Mouse (Mus musculus) heart, adult 9 months (tissue): ENCODE results near the gene Ahctf1.
A peak's percentile ranks its signal among the peaks of the same experiment; 100 is the strongest.
"Not testable (repeated sequence)": the region's sequence is repeated elsewhere in the genome, so short reads cannot be mapped to it uniquely, and the experiment has no call there.

Experiments used
- DNase-seq, 2 experiments: peaks; one replicate each; pipeline ENCODE4 v3.0.0; 2022; ENCODE audit warnings: low spot score in 2 of 2

The Ahctf1 gene

DNA sequence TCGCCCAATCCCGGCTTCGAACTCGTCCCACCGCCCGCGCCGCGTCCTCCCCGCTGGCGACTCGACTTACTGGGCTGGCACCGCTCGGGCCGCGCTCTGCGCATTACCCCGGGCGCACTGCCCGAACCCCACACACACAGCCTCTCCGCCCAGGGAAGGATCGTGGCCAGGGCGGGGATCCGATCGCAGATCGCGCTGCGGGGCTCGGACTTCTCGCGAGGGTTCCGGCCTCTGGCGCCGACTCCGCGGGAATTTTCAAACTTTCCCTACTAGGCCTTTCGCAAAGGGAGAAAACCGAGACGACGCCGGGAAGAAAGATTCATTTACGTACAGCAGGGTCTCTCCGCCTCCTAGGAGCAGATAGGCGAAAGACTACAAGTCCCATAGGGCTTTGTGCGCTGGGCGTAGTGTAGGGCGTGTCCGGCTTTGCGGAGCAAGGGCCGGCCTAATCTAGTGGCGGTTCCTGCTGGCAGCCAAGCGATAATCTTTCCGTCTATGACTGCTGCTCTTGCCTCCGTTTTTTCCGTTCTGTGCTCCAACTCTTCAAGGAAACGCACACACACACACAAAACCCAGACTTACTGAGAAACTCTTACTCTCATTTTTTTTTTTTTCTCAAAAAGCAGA, at the start of gene Ahctf1:
TSS of gene Ahctf1 (minus strand) at position 168 of the 627 bp plus-strand sequence.
- DNase-seq, result peak; percentile 99

DNA sequence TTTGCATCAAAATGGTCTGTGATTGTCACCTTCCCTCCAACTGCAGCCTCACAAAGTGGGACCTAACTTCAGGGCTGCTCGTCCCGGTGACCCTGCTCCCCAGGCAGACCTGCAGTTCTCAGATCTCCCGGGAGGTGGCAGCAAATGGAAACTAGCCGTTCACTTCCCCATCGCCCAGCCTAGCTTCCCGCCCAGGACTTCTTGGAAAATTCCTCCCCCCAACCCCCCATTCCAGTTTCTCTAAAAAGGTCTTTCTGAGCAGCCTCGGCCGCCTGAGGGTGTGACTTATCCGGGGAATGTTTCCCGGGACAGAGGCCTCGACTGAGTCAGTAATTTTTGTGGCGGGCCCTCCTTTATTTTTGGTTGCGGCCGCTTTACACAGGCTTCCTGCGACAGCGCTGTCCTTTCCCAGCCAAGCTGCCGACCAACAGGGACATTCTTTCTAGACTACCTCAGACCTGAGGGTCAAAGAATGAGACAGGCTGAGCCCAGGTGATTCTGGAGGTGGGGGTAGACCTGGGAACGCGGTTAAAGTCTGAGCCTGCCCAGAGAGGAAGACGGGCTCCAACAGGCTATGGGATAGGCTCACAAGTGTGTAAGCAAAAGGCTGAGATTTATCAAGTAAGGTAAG, 44.4 kb upstream of the Ahctf1 start:
- peak; percentile 80 to 88 for DNase-seq

DNA sequence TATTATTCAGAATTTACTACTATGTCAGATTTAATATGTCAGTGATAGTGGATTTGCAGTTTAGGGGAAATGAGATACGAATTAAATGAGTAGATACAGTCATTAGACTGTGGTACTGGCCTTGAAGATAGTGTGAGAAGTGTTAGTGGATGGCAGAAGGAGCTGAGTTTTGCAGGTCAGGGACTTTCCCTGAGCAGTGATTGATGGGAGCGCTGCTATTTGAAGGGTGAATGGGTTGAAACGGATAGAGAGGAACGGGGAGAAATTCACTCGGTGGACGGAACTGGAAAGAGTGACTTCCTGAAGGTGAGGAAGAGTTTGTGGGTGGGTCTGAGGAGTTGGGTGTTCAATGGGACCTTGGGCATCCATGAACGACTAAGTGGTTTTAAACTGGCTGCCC, 43.7 kb upstream of the Ahctf1 start:
- DNase-seq, result no peak

DNA sequence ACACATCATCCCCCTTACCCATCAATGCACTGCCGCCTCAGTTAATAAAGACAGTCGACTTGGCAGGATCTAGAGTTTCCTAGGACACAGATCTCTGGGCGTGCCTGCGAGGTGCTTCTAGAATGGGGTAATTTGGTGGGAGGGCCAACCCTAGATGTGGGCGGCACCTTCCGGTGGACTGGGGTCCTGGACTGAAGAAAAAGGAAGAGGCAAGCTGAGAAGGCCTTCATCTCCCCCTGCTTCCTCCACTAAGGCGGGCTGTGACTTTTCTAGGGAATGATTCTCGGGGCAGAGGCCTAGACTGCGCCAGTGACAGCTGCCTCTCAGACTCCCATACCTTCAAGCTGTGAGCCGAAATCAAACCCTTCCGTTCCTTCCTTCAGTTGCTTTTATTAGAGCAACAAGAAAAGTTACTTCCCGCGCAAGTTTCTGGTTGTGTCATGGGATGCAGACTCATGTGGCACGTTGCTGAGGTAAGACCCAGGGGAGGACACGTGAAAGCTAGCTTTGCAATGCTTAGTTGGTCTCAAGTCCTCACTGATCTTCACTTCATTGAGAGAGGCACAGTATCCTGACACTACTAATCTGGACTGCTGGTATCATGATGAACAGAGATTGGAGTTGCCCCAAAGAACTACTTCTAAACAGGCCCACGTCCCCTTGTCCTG, 42.5 kb upstream of the Ahctf1 start:
- no peak for DNase-seq

DNA sequence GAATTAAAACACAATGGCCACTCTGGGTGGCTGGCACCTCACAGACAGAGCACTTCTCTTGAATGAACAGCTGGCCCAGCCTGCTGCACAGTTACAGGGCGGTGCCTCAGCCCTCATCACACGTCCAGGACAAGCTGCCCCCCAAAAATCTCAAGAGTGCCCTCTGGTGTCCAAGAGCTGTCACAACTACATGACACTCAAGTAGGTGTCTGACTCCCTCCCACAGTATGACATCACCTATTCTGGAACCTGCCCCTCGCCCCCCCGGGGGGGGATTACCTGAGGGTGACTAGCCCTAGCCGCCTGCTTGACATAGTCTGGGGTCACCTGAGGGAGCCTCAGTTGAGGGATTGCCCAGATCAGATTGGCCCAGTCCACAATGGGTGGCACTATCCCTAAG, 41.4 kb upstream of the Ahctf1 start:
- peak; percentile 56 to 72 for DNase-seq

DNA sequence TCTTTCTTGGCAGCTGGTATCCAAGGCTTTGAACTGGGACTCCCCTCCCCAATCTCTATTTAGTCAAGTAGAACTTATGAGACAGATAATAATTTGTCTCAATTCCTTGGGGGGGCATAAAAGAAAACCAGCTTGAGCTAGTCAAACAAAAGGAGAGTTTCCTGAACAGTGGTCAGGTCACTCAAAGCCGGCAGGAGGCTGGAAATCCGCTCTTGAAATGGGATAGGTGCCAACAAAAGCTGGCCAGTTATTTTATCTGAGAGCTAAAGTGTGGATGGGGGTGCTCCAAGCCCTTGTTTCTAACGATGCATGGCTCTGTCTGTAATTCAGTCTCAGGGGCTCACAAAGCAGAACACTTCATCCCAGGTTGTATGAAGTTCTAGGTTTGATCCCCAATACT, 40.5 kb upstream of the Ahctf1 start:
- DNase-seq, result no peak

DNA sequence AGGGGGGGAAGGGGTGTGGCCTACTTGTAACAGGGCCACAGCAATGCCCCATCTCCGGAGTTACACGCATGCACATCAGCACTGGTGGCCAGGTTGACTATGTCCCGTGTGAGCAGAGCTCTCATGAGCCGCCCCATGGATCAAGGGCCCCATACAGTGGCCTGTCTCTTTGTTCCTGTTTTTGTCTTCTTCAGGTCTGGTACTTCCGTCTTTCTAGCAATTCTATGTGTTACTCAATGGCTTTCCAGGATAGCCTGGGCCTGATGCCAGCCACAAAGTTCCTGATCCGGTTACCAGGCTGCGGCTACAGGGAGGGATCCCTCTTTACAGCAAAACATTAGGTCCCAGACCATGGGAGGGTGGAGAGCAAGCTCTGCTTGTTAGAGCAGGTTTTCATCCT, 39.1 kb upstream of the Ahctf1 start:
- peak; percentile 36 to 60 for DNase-seq

DNA sequence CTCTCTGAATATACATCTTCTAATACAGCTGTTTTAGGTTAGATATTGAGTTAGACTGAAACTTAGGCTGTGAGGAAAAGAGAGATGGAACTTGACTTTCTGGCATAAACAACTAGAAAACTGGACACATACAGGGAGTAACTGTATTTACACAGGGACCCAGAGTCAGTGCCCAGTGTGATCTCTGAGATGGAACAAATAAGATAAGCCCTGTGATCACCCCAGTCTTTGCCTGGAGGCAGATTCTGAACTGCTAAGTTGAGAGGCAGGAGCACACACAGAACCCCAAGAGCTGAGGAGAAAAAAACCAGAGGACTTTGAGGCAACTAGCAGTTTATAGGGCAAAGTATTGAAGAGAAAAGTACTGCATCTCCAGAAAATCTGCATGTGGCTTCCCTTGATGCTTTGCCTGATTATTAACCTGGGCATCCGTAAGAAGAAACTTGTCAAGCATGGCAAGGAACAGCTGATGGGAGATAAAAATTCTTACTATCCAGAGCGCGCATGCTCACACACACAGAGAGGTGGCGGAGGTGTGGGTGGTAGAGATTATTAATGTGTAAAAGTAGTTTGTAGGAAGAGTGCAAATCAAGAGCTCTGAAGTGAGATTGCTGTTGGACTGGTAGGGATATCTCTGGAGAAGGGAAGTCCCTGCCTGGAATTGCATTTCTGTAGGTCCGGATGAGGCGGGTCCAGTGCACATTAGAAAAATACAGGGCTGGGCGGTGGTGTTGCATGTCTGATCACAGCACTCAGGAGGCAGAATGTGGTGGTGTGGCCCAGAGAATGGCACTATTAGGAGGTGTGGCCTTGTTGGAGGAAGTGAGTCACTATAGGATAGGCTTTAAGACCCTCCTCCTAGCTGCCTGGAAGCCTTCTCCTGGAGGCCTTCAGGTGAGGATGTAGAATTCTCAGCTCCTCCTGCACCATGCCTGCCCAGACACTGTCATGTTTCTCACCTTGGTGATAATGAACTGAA, 33.2 kb upstream of the Ahctf1 start:
- DNase-seq, result no peak

DNA sequence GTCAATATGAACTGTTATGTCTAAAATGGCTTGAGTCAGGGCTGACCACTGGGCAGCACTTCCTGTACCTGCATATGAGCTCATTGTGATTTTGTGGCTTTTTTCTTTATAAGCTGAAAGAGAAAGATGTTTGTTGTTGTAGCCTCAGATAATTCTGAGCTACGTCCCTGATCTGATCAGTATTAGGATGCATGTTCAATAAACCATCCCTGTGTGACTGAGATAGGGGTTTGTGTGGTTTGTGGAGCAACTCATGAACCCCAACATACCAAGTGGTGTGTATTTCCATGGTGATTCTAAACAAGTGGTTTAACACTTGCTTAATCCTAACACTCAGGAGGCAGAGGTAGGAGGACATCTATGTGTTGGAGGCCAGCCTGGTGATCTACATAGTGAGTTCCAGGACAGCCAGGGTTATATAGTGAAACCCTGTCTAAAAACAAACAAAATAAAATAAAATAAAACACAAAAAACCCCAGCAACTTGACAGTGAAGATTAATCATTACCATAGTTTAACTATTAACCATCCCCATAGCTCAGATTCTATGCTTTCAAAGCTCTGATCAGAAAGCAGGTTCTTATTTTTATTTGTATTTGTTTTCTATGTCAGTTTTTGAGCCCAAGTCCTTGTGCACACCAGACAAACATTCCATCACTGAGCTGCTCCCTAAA, 32.4 kb upstream of the Ahctf1 start:
- no peak for DNase-seq

DNA sequence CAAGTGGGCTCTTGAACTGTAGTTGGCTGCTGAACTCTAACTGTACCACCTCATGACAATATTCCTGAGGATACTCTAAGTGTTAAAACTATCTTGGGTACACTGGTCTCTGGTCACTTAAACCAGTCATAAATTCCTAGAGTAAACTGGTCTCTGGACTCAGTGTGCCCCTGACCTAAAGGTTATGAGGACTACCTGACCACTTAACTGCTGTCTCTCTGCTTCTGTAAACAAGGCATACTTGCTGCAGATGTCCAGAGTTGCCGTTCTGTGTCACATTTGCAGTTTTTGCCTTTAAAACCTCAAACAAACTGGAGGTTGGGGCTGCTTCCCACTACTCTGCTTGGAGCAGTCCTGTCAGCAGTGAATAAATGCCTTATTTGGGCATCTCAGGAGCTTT, 30.1 kb upstream of the Ahctf1 start:
- no peak for DNase-seq

DNA sequence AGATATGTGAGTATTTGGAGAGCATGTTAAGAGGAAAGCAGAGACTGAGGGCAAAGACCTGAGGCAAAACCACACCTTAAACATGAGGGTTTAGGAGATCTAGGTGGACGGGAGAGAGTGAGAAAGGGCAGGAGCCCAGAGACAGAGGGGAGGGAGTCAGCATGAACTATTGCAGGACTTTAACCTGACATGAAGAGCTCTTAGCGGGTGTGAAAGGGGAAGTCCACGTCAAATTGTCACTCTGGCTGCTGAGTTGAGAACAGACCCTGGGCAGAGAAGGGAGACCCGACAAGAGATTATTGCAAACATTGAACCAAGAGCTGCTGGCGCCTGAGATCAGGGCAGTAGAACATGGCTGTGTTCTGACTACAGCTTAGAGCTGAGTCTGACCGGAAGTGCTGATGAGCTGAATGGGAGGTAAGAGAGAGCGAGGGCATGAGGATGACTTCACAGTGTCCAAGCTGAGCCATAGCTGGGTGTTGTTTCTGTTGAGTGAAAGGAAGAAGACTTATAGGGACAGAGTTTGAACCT, 29.3 kb upstream of the Ahctf1 start:
- no peak for DNase-seq

DNA sequence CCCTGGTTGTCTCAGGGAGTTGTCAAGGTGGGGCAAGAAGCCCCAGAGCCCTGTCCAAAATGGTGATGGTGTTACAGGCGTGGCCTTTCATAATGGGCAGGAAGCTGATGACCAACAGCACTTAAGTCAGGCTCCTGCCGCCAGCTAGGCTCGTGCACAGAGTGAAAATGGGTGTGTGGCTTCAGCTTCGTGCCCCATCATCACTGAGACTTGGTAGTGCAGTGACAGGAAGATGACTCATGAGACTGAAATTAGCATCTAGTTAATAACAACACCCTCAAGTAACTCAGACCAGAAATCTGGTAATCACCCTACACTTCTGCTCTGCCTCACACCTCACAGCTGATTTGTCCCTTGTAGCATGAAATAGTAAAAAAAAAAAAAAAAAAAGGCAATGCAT, 25.4 kb upstream of the Ahctf1 start:
- no peak for DNase-seq

DNA sequence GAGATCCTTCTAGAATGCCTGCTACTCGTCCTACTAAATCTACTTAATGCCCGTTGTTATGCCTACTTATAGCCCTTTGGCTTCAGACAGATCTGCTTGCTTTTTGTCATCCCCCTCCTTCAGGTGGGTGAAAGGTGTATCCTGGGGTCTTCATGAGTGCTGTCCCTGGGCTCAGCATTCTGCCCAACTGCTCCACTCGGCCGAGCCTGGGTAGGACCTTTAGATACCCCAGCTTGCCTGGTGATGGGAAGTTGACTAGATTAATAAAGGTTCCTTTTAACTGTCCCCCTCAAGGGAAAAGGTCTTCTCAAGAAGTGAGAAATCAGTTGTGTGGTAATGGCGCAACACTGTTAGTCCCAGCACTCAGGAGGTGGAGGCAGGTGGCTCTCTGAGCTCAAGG, 24.6 kb upstream of the Ahctf1 start:
- DNase-seq, result no peak

DNA sequence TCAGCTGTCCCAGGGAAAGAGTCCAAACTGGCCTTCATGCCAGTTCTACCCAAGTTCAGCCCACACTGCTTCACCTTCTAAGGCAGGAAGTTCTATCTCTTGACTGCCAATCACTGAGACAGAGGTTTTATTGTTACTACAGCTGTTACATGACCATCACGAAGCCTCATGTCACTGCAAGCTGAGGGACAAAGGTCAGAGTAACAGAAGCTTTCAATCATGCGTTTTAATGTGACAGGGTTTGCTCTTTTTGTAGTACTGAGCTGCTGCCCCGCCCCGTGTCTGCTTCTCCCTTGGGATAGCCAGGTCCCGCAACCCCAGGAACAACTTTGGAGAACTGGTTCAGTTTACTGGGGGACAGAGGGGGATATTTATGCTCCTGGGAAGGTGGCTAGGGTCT, 21.1 kb upstream of the Ahctf1 start:
- DNase-seq, result no peak

DNA sequence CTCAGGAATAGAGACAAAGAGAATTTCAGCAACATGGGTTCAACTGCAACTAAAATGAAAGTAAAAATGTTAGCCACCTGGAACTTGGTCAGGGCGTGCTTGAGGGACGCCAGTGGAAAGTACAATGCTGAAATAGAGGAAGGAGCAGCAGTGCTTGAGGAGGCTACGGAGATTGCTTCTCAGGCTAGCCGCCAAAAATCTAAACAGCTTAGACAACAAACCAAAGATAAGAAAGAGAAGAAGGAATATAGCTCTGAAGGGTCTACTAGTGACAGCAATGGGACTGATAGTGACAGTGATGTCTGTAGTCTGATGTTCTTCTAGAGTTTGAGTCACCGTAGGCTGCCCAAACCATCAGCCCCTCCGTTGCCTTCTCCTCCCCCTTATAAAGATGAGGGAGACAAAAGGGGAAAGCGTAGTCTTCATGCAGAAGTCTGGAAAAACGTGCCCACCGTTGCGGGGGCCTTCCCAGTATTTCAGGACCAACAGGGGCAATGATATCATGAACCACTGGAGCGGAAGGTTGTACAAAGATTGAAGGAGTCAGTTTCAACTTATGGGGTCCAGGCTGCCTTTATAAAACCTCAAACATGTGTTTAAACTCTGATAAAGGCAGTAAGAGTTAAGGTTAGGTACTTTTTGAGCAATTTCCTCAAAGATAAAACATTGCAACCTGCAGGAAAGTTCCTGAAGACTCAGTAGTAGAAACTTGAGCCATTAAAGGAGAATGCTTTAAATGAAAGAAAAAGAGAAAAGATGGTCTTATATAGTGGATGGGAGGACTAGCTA, 15.2 kb upstream of the Ahctf1 start:
- DNase-seq, result not testable (repeated sequence)

DNA sequence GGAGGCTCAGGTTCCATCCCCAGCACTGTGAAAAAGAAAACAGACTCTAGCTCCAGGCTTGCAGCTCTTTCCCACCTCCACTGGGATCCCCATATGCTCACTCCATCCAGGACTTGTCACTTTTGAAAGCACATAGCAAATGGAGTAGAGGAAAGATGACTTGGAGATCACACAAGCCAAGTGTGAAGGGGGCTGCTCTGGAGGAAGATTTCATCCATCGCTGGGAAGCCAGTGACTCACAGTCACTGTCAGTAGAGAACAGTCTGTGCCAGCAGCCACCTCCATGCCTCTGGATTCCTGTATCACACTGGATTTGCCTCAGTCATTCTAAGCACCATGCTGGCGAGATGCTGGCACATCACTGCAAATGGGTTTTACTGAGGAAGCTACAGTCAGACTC, 11.1 kb upstream of the Ahctf1 start:
- DNase-seq, result no peak

DNA sequence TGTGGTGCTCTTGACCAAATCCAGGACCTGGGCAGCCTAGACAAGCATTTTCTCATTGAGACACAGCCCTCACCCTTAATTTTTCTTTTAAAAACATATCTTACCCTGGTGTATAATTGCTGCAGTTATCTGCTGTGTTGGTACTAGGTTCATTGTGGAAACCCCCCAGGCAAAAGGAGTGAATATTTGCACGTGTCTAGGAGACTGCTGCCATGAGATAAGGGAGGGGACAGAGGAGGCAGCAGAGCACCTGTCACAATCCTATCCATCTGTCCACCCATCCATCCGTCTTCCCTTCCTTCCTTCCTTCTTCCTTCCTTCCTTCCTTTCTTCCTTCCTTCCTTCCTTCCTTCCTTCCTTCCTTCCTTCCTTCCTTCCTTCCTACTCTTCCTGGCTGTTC, 9.9 kb upstream of the Ahctf1 start:
- DNase-seq, result no peak

DNA sequence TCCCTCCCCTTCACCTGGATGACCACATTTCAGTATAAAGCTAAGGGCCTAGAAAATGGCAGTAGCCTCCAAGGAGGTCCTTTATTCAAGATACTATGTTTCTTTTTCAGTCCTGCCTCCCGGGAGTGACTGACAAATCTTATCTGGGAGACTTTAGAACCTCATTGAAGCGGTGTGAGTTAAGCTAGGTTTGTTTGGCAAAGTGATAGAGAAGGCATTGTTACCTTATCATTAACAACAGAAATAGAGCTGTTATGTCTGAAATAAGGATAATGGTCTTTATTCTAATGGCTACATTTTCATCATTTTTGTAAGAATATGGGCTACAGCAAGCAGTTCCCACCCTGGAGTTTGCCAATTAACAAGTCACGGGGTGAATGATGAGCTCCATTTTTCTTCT, 4.8 kb upstream of the Ahctf1 start:
- no peak for DNase-seq

DNA sequence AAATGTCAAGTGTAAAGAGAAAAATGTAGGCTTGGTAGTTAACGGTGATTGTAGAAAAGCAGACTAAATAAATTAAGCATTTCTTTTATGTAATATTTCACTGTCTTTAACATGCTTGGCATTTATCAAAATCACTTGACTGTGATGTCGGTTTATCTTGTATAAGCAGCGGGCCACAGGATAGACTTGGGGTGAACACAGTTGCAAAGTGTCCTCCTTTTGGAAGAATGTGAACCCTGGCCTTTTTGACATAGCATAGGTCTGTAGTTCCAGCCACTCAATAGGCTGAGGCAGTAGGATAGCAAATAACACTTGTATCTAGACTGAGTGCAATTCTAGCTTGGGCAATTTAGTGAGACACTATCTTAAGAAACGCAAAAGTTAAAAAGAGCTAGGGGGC, 4.0 kb upstream of the Ahctf1 start:
- no peak for DNase-seq

DNA sequence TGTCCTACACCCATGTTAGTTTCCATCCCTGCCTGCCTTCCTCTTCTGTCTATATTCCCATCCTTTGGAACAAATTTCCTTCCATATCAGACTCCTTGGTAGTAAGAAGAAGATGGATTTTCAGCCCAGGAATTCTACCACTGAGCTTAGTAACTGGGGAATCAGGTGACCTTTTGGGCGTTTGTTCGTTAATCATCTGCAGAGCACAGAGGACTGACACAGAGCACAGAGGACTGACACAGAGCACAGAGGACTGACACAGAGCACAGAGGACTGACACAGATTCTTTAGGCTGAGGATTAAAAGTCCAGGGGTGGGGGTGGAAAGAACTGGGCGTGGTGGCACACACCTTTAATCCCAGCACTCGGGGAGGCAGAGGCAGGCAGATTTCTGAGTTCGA, 2.3 kb upstream of the Ahctf1 start:
- DNase-seq, result no peak
